Mouse (Mus musculus) MEL (cell line): ENCODE results near the gene Arl3.

Experiments used
- CTCF ChIP-seq, 3 experiments: IDR thresholded peaks in 2 of 3; conservative IDR thresholded peaks in 1 of 3; 2 replicates each; pipeline ENCODE4 v1.5.1; 2011 to 2012; ENCODE audit warnings: low read length in 3 of 3, low read depth in 2 of 3, mild to moderate bottlenecking in 2 of 3, improper control_type of control experiment in 1 of 3, inconsistent platforms in 1 of 3, mixed read lengths in 1 of 3, moderate library complexity in 1 of 3; ENCODE audit not compliant: control insufficient read depth in 1 of 3, insufficient read depth in 1 of 3, poor library complexity in 1 of 3, severe bottlenecking in 1 of 3
- MAX ChIP-seq: IDR thresholded peaks from 2 replicates; pipeline ENCODE4 v1.6.1; 2011; ENCODE audit warnings: low read length, improper control_type of control experiment
- MYB ChIP-seq: IDR thresholded peaks from 2 replicates; pipeline ENCODE4 v1.6.1; 2011; ENCODE audit warnings: mild to moderate bottlenecking, low read depth, low read length, improper control_type of control experiment
- POLR2A ChIP-seq, 2 experiments: IDR thresholded peaks; 2 replicates each; pipeline ENCODE4 v1.6.1; 2011 to 2012; ENCODE audit warnings: low read length in 2 of 2, mild to moderate bottlenecking in 2 of 2, control low read depth in 1 of 2, improper control_type of control experiment in 1 of 2, low read depth in 1 of 2, moderate library complexity in 1 of 2; ENCODE audit not compliant: control insufficient read depth in 1 of 2, insufficient read depth in 1 of 2, poor library complexity in 1 of 2

DNA sequence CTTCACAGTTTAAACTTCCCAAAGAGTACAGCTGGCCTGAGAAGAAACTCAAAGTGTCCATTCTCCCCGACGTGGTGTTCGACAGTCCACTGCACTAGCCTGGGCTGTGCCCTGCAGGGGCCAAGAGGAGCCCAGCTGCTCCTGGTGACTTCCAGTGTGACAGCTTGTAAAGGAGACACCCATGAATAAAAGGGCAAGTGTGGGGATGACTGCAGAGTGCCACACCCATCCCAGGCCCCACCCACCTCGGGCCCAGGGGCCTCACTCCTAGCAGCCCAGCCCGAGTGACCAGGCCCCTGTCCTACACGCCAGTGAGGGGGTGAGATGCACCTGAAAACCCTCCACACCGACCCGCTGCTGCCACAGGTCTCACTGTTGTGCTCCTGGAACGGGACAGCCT, 87.2 kb downstream of the Arl3 start:
- TF ChIP-seq CTCF (IDR thresholded peaks at IDR 0.05 in 2 of 3, conservative IDR thresholded peaks at IDR 0.05 in 1 of 3; ENCODE audit: control insufficient read depth in 1 of 3, insufficient read depth in 1 of 3, low read depth in 2 of 3, low read length in 3 of 3, poor library complexity in 1 of 3, severe bottlenecking in 1 of 3) (no peak), POLR2A (IDR thresholded peaks at IDR 0.05; ENCODE audit: control insufficient read depth in 1 of 2, insufficient read depth in 1 of 2, low read depth in 1 of 2, low read length in 2 of 2, poor library complexity in 1 of 2) (no peak), MAX (no peak), MYB (no peak)
